Mouse (Mus musculus): ENCODE results near the gene Wee2. TPM values are rescaled to one million over a fixed set of nuclear protein-coding genes. Genes with fewer than 3 reads are reported as not detected.

Gene Wee2
- polyA plus RNA-seq, 1 experiment from 2014 or later, result not detected

- no peak overlapping the region for H3K9ac ChIP-seq (ENCODE audit: low read length)
- no peak for ATAC-seq (ENCODE audit: insufficient read depth, low FRiP score)
- 33% methylated on average over 10 of the region's 10 CpGs for WGBS
Observed at GRCm38 (mm10) chr6:40443281-40443928, 4.5 kb downstream of the Wee2 start.

GRCm38 (mm10) chr6:40448626-40449025 lies 9.7 kb downstream of the Wee2 start:
- Histone ChIP-seq H3K9me3 (replicated peaks; ENCODE audit: control insufficient read depth, low read length) (no peaks in the 10 kb centered on the region), H3K9ac (ENCODE audit: low read length) (no peak overlapping the region), H3K27me3 (ENCODE audit: control insufficient read depth, insufficient read depth, low read length) (peaks cover under 1% of the 10 kb centered on the region; the same call in 1 of the 2 replicates), H3K4me2 (ENCODE audit: low read depth, low read length) (no peak overlapping the region), H3K27ac (ENCODE audit: low read length) (no peak overlapping the region), H3K4me3 (replicated peaks; ENCODE audit: low read length) (no peak overlapping the region), H3K4me1 (ENCODE audit: control insufficient read depth, insufficient read depth, low read length) (no peaks in the 10 kb centered on the region), H3K36me3 (ENCODE audit: control insufficient read depth, insufficient read depth, low read length) (no peaks in the 10 kb centered on the region)
- ATAC-seq (ENCODE audit: insufficient read depth, low FRiP score), result no peak

More at GRCm38 (mm10) chr6:40443281-40443928, 4.5 kb downstream of the Wee2 start:
- Histone ChIP-seq H3K9me3 (replicated peaks; ENCODE audit: control insufficient read depth, low read length) (no peaks in the 10 kb centered on the region), H3K36me3 (ENCODE audit: control insufficient read depth, insufficient read depth, low read length) (no peaks in the 10 kb centered on the region), H3K4me2 (ENCODE audit: low read depth, low read length) (no peak overlapping the region), H3K4me1 (ENCODE audit: control insufficient read depth, insufficient read depth, low read length) (no peaks in the 10 kb centered on the region), H3K4me3 (replicated peaks; ENCODE audit: low read length) (no peak overlapping the region), H3K27ac (ENCODE audit: low read length) (no peak overlapping the region), H3K27me3 (ENCODE audit: control insufficient read depth, insufficient read depth, low read length) (peaks cover 4% of the 10 kb centered on the region)

GRCm38 (mm10) chr6:40454436-40455041 lies 15.7 kb downstream of the Wee2 start:
- H3K27ac ChIP-seq (ENCODE audit: low read length), result no peak overlapping the region
- H3K9me3 ChIP-seq (replicated peaks; ENCODE audit: control insufficient read depth, low read length), result no peaks in the 10 kb centered on the region
- no peaks in the 10 kb centered on the region for H3K27me3 ChIP-seq (ENCODE audit: control insufficient read depth, insufficient read depth, low read length)
- no peak for ATAC-seq (ENCODE audit: insufficient read depth, low FRiP score)
- no peak overlapping the region for H3K9ac ChIP-seq (ENCODE audit: low read length)
- H3K4me1 ChIP-seq (ENCODE audit: control insufficient read depth, insufficient read depth, low read length), result no peaks in the 10 kb centered on the region
- no peak overlapping the region for H3K4me3 ChIP-seq (replicated peaks; ENCODE audit: low read length)
- H3K4me2 ChIP-seq (ENCODE audit: low read depth, low read length), result no peak overlapping the region
- 20% methylated on average over 7 of the region's 7 CpGs for WGBS
- no peaks in the 10 kb centered on the region for H3K36me3 ChIP-seq (ENCODE audit: control insufficient read depth, insufficient read depth, low read length)

DNA sequence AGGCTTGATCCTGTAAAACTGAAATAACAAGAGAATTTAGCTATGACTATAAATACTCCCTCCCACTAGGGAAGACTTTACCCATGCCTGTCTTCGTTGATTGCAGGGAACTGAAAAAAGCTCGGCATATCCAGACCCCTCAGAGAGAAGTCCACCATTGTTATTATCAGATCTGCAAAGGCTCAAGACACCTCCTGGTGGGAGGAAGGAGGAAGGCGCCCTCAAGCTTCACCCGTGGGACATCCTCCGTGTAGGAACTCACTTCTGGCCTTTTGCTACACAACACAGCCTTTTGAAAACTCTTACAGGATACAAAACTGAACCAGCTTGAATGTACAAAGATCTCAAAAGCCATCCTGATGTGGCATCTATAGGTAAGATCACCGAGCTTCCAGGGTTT lies 26.8 kb downstream of the Wee2 start:
- 49% methylated on average over 6 of the region's 6 CpGs for WGBS
- no peaks in the 10 kb centered on the region for H3K36me3 ChIP-seq (ENCODE audit: control insufficient read depth, insufficient read depth, low read length)

GRCm38 (mm10) chr6:40470916-40471719 lies 32.2 kb downstream of the Wee2 start, which contains the start of gene Ssbp1:
Gene Ssbp1, plus strand, starts transcription at chr6:40471352.
- under 1% methylated on average over 54 of the region's 54 CpGs for WGBS
- peak within 1 kb of the TSS; percentile 95 for H3K27ac ChIP-seq (ENCODE audit: low read length)
- peak; percentile 98 for ATAC-seq (ENCODE audit: insufficient read depth, low FRiP score)

More for the DNA sequence above, 26.8 kb downstream of the Wee2 start:
- Histone ChIP-seq H3K9me3 (replicated peaks; ENCODE audit: control insufficient read depth, low read length) (no peaks in the 10 kb centered on the region), H3K4me1 (ENCODE audit: control insufficient read depth, insufficient read depth, low read length) (no peaks in the 10 kb centered on the region), H3K4me3 (replicated peaks; ENCODE audit: low read length) (no peak overlapping the region), H3K9ac (ENCODE audit: low read length) (no peak overlapping the region), H3K4me2 (ENCODE audit: low read depth, low read length) (no peak overlapping the region), H3K27me3 (ENCODE audit: control insufficient read depth, insufficient read depth, low read length) (no peaks in the 10 kb centered on the region), H3K27ac (ENCODE audit: low read length) (no peak overlapping the region)
- no peak for ATAC-seq (ENCODE audit: insufficient read depth, low FRiP score)

GRCm38 (mm10) chr6:40471720-40472010 lies 32.8 kb downstream of the Wee2 start:
- Histone ChIP-seq H3K9me3 (replicated peaks; ENCODE audit: control insufficient read depth, low read length) (no peaks in the 10 kb centered on the region), H3K36me3 (ENCODE audit: control insufficient read depth, insufficient read depth, low read length) (peaks cover 15% of the 10 kb centered on the region), H3K27me3 (ENCODE audit: control insufficient read depth, insufficient read depth, low read length) (no peaks in the 10 kb centered on the region), H3K27ac (ENCODE audit: low read length) (peak overlapping the region; percentile 95), H3K4me2 (ENCODE audit: low read depth, low read length) (peak overlapping the region; percentile 68), H3K4me1 (ENCODE audit: control insufficient read depth, insufficient read depth, low read length) (peaks cover 4% of the 10 kb centered on the region), H3K4me3 (replicated peaks; ENCODE audit: low read length) (peak overlapping the region; percentile 66), H3K9ac (ENCODE audit: low read length) (peak overlapping the region; percentile 84)
- 0% methylated on average over 7 of the region's 7 CpGs for WGBS
- ATAC-seq (ENCODE audit: insufficient read depth, low FRiP score), result no peak

More at GRCm38 (mm10) chr6:40470916-40471719, 32.2 kb downstream of the Wee2 start, which contains the start of gene Ssbp1:
- no peaks in the 10 kb centered on the region for H3K9me3 ChIP-seq (replicated peaks; ENCODE audit: control insufficient read depth, low read length)
- peak within 1 kb of the TSS; percentile 96 for H3K4me2 ChIP-seq (ENCODE audit: low read depth, low read length)
- no peaks in the 10 kb centered on the region for H3K27me3 ChIP-seq (ENCODE audit: control insufficient read depth, insufficient read depth, low read length)
- H3K36me3 ChIP-seq (ENCODE audit: control insufficient read depth, insufficient read depth, low read length), result peaks cover 15% of the 10 kb centered on the region
- H3K9ac ChIP-seq (ENCODE audit: low read length), result peak within 1 kb of the TSS; percentile 84
- peak within 1 kb of the TSS; percentile 66 for H3K4me3 ChIP-seq (replicated peaks; ENCODE audit: low read length)
- H3K4me1 ChIP-seq (ENCODE audit: control insufficient read depth, insufficient read depth, low read length), result peaks cover 4% of the 10 kb centered on the region

DNA sequence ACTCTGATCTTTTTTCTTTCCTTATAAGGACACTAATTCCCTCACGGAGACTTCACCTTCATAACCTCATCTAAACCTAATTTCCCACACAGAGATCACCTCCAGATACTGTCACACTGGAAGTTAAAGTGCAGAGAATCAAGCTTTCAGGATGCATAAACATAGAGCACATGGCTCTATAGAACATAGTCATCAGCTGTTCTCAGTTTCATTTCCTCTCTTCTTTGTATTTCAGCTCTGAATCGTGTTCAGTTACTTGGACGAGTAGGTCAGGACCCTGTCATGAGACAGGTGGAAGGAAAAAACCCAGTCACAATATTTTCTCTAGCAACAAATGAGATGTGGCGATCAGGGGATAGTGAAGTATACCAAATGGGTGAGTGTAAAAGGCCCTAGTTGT lies 37.2 kb downstream of the Wee2 start:
- Histone ChIP-seq H3K9ac (ENCODE audit: low read length) (no peak overlapping the region), H3K36me3 (ENCODE audit: control insufficient read depth, insufficient read depth, low read length) (peaks cover 29% of the 10 kb centered on the region), H3K27me3 (ENCODE audit: control insufficient read depth, insufficient read depth, low read length) (no peaks in the 10 kb centered on the region), H3K4me1 (ENCODE audit: control insufficient read depth, insufficient read depth, low read length) (peaks cover 4% of the 10 kb centered on the region), H3K4me3 (replicated peaks; ENCODE audit: low read length) (no peak overlapping the region), H3K4me2 (ENCODE audit: low read depth, low read length) (no peak overlapping the region), H3K27ac (ENCODE audit: low read length) (no peak overlapping the region), H3K9me3 (replicated peaks; ENCODE audit: control insufficient read depth, low read length) (no peaks in the 10 kb centered on the region)
- ATAC-seq (ENCODE audit: insufficient read depth, low FRiP score), result no peak
- WGBS, result 88% methylated on average over 4 of the region's 4 CpGs

DNA sequence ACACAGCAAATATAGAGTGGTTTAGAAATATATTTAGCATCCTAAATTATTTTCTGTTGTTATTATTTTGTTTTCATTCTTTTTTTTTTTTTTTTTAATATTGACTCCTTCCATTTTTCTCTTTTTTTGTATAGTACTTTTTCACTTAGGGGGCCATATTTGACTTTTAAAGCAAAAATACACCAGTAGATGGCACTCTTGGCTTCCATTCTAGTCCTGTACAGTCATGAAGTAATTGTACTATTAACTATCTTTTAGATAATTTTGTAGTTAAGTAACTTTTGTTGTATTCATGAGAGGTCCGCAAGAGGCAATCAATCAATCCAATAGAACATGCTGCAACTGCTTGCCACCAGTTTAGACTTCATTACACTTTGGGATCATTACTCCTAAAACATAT lies 40.8 kb downstream of the Wee2 start:
- 53% methylated on average over 1 of the region's 1 CpGs for WGBS
- no peaks in the 10 kb centered on the region for H3K9me3 ChIP-seq (replicated peaks; ENCODE audit: control insufficient read depth, low read length)
- no peak for ATAC-seq (ENCODE audit: insufficient read depth, low FRiP score)
- H3K4me2 ChIP-seq (ENCODE audit: low read depth, low read length), result no peak overlapping the region
- H3K27me3 ChIP-seq (ENCODE audit: control insufficient read depth, insufficient read depth, low read length), result no peaks in the 10 kb centered on the region
- peaks cover 33% of the 10 kb centered on the region for H3K36me3 ChIP-seq (ENCODE audit: control insufficient read depth, insufficient read depth, low read length)
- no peaks in the 10 kb centered on the region for H3K4me1 ChIP-seq (ENCODE audit: control insufficient read depth, insufficient read depth, low read length)
- no peak overlapping the region for H3K9ac ChIP-seq (ENCODE audit: low read length)
- no peak overlapping the region for H3K27ac ChIP-seq (ENCODE audit: low read length)
- H3K4me3 ChIP-seq (replicated peaks; ENCODE audit: low read length), result no peak overlapping the region

DNA sequence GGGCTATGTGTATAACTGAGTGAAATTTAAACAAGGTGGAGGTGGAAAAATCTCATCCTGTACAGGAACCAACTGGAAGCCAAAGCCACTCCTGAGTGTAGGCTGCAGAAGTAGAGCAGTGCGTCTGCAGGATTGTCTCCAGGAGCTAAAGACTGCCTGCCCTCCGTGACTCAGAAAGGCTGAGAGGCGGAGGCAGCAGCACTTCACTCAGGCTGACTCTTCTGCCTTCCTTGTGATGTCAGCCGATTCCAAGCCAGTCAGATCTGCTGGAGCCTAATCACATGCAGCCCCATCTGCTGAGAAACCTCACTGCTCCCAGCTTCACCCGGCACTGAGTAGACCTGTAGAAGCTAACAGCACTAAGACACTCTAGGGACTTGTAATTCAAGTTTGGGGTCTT lies 43.4 kb downstream of the Wee2 start:
- H3K27me3 ChIP-seq (ENCODE audit: control insufficient read depth, insufficient read depth, low read length), result no peaks in the 10 kb centered on the region
- H3K36me3 ChIP-seq (ENCODE audit: control insufficient read depth, insufficient read depth, low read length), result peaks cover 20% of the 10 kb centered on the region
- no peak for ATAC-seq (ENCODE audit: insufficient read depth, low FRiP score)
- H3K4me1 ChIP-seq (ENCODE audit: control insufficient read depth, insufficient read depth, low read length), result no peaks in the 10 kb centered on the region
- no peak overlapping the region for H3K27ac ChIP-seq (ENCODE audit: low read length)
- 92% methylated on average over 5 of the region's 5 CpGs for WGBS
- no peak overlapping the region for H3K4me3 ChIP-seq (replicated peaks; ENCODE audit: low read length)
- no peak overlapping the region for H3K9ac ChIP-seq (ENCODE audit: low read length)
- no peak overlapping the region for H3K4me2 ChIP-seq (ENCODE audit: low read depth, low read length)
- H3K9me3 ChIP-seq (replicated peaks; ENCODE audit: control insufficient read depth, low read length), result no peaks in the 10 kb centered on the region

Data from stomach, embryonic 16.5 days (tissue).